Mouse (Mus musculus): ENCODE data around the gene Fosl1.

GRCm38 (mm10) chr19:5457746-5458442 lies 10.5 kb downstream of the Fosl1 start, which contains the start of gene Ccdc85b:
- TF ChIP-seq FLI1 (IDR thresholded peaks at IDR 0.05; ENCODE audit: low read length) (no peak), GATA1 (IDR thresholded peaks at IDR 0.05; ENCODE audit: borderline replicate concordance, low read length) (no peak)
